Mouse (Mus musculus): ENCODE measurements around the gene Slc4a1ap.

Gene Slc4a1ap

DNA sequence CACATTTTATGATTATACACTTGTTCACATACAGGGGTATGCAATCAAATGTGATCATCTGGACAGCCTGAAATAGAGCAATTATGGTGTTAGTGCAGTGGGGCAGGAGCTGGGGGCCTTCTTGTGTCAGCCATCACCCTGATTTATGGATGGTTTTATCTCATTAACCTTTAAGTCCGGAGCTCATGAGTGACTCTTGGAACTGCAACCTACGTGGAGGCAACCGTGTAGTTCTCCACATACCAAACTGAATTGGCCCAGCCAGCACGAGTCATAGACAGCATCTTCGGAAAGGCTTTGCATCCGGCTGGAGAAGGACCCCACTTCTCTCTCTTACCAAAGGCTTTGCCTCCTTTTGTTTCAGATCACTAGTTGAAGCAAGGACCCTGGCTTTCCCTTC lies 77.0 kb downstream of the Slc4a1ap start:
- DNase-seq (ENCODE audit: low spot score in 2 of 2) = no peak

DNA sequence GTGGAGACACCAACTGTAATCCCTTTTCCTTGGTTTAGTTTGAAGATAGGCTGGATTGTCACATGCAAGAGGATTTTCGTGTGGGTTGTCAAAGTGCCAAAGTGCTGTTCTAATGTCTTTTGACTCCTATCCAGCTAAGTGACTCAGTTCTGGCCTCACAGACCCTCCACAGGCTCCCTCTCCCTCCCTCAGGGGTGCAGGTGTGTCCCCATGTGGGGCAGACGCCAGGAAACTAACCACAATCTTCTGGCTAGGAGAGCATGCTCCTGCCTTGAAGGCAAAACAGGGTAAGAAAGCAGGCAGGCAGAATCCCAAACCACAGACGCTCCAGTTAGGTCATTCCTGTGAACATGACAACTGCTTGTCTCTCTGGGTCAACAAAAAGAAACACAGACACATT lies 79.4 kb downstream of the Slc4a1ap start:
- DNase-seq (ENCODE audit: low spot score in 2 of 2) = no peak
